Mouse (Mus musculus): ENCODE results near the gene Sh2d6. TPM values are rescaled to one million over a fixed set of nuclear protein-coding genes. Genes with fewer than 3 reads are reported as not detected.

Gene Sh2d6
- total and polyA plus RNA-seq, 2 experiments from 2014 or later = not detected

DNA sequence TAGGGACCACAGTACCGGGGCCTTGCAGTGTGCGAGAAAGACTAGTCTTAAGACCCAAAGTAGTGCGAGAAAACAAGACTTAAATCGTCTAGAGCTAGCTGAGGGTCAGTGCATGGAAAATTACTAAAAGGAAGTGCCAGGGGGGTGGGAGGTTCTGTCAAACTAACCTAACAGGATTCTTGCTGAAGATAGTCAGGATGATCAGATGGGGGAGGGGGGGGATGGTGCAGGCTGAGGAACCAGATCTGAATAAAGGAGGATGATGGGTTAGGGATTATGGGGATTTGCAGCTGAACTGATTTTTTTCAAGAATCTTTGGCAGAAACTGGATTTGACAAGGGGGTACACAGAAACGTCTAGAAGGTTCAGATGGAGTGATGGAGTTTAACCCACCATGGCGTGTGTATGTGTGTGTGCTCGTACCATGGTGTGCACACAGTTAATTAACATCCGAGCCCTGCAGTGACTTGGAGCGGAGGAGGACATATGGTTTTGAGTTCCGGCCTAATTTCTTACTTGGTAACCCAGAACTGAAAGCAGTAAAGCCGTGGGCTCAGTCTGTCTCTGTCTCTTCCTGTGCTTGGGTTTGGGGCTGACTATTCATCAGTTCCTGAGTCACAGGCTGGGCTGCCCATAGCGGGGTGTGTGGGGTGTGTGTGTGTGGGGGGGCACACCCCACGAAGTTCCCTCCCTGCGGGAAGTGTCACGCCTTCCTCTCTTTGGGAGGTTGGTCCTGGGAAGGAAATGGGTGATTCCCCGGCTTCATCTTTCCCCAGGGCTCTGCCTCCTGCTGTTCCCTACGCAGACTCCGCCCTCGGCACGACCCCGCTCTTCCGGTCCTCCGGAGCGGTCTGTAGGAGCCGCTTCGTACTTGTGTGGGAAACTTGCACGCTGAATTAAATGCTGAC is 30.9 kb upstream of the Sh2d6 start:
- WGBS = 17% methylated on average over 27 of the region's 27 CpGs
- Histone ChIP-seq H3K27me3 (ENCODE audit: control insufficient read depth, insufficient read depth, low read length) (no peaks in the 10 kb centered on the region), H3K27ac (ENCODE audit: low read depth) (peak overlapping the region; percentile 82), H3K36me3 (replicated peaks; ENCODE audit: control insufficient read depth, insufficient read depth, low read length) (no peaks in the 10 kb centered on the region), H3K9me3 (replicated peaks; ENCODE audit: control insufficient read depth, low read length) (no peaks in the 10 kb centered on the region), H3K9ac (replicated peaks; ENCODE audit: low read depth, low read length) (peak overlapping the region; percentile 56), H3K4me2 (ENCODE audit: low read depth, low read length) (peak overlapping the region; percentile 63), H3K4me1 (ENCODE audit: control insufficient read depth, insufficient read depth) (no peaks in the 10 kb centered on the region), H3K4me3 (ENCODE audit: low read depth, low read length) (peak overlapping the region; percentile 42)
- ATAC-seq (ENCODE audit: insufficient read depth, low read depth) (peak; percentile 91), DNase-seq (ENCODE audit: low spot score) (peak; percentile 88)
- TF ChIP-seq CTCF (IDR thresholded peaks at IDR 0.05; ENCODE audit: low read depth) (no peak; the same call in 1 of the 2 replicates), EP300 (IDR thresholded peaks at IDR 0.05; ENCODE audit: low read depth) (0 out of 2 replicates have a peak, but pooled peaks have one; percentile 40)

DNA sequence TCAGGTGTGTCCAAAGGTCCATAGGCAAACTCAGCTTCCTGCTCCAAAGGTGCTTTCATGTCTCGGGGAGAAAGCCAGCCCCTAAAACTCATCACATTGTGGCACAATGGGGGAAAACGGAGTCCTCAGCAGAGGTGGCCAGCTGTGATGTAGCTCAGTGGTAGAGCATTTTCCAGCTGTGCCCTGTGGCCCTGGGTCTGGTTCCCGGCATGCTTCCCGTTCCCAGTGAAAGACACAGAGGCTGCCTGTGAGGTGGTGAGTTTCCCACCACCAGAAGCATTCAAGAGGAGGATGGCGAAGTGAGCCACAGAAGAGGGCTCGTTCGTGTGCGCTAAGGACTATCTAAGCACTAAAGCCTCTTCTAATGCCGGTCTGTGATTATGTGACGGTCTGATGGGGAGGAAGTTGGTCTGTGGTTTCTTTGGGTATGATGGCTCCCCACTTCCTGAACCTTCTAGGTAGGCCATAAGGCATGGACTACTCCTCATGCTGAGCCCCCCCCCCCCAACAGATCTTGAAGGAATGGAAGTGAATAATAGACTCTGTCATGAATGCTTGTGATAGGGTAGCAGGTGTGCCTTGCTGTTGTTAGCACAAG is 29.1 kb upstream of the Sh2d6 start:
- ATAC-seq (ENCODE audit: insufficient read depth, low read depth) = no peak
- Histone ChIP-seq H3K36me3 (replicated peaks; ENCODE audit: control insufficient read depth, insufficient read depth, low read length) (no peaks in the 10 kb centered on the region), H3K4me3 (ENCODE audit: low read depth, low read length) (no peak overlapping the region), H3K27ac (ENCODE audit: low read depth) (no peak overlapping the region), H3K9ac (replicated peaks; ENCODE audit: low read depth, low read length) (no peak overlapping the region), H3K4me2 (ENCODE audit: low read depth, low read length) (no peak overlapping the region), H3K27me3 (ENCODE audit: control insufficient read depth, insufficient read depth, low read length) (no peaks in the 10 kb centered on the region), H3K9me3 (replicated peaks; ENCODE audit: control insufficient read depth, low read length) (no peaks in the 10 kb centered on the region), H3K4me1 (ENCODE audit: control insufficient read depth, insufficient read depth) (no peaks in the 10 kb centered on the region)
- TF ChIP-seq EP300 (IDR thresholded peaks at IDR 0.05; ENCODE audit: low read depth) (no peak), CTCF (IDR thresholded peaks at IDR 0.05; ENCODE audit: low read depth) (no peak)
- DNase-seq (ENCODE audit: low spot score) = no peak
- 76% methylated on average over 10 of the region's 10 CpGs for WGBS

DNA sequence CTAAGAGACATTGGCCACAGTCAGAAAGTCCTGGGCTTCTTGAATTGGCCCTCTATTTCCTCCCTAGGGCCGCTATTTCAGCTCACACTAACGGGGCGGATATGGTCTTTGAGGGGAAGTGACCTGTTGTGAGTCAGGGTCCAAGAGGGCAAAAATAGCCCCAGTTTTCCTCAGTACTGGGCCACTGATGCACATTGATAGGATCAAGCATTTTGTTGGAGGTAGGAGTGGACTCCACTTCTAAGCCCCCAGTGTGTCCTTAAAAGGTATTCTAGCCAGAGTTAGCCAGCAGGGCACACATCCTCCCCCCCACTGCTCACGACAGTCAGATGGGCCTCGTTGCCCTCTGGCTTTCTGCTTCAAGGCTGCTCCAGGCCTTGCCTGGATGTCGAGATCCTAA is 28.5 kb upstream of the Sh2d6 start:
- DNase-seq (ENCODE audit: low spot score) (no peak), ATAC-seq (ENCODE audit: insufficient read depth, low read depth) (no peak)
- no peak for TF ChIP-seq CTCF (IDR thresholded peaks at IDR 0.05; ENCODE audit: low read depth)
- TF ChIP-seq EP300 (IDR thresholded peaks at IDR 0.05; ENCODE audit: low read depth) = no peak
- Histone ChIP-seq H3K27ac (ENCODE audit: low read depth) (peak overlapping the region; percentile 18), H3K4me3 (ENCODE audit: low read depth, low read length) (no peak overlapping the region), H3K9ac (replicated peaks; ENCODE audit: low read depth, low read length) (no peak overlapping the region), H3K4me1 (ENCODE audit: control insufficient read depth, insufficient read depth) (no peaks in the 10 kb centered on the region), H3K27me3 (ENCODE audit: control insufficient read depth, insufficient read depth, low read length) (no peaks in the 10 kb centered on the region), H3K36me3 (replicated peaks; ENCODE audit: control insufficient read depth, insufficient read depth, low read length) (no peaks in the 10 kb centered on the region), H3K9me3 (replicated peaks; ENCODE audit: control insufficient read depth, low read length) (no peaks in the 10 kb centered on the region), H3K4me2 (ENCODE audit: low read depth, low read length) (no peak overlapping the region)
- WGBS = 54% methylated on average over 6 of the region's 6 CpGs

DNA sequence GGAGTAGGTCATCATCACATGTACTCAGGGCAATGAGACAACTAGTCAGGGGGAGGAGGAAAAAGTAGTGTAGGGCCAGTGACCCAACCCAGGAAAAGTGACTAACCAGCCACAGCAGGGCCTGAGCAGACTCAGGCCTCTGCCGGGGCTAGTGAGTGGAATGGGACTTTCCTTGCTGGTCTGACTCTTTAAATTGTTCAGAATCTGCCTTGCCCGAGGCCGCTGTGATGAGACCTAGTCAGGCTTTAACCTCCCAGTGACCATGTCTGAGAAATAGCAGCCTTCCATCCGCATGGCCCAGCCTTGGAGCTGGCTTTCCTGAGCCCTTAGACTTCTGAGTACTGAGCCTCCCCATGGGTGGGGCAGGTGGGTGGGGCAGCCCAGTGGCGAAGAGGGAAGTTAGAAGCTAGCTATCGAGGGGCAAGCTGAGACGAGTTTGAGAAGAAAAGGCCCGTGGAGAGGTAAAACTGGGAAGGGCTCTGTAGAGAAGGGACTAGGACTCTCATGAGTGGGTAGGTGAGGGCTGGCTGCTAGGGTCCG is 27.6 kb upstream of the Sh2d6 start:
- Histone ChIP-seq H3K4me2 (ENCODE audit: low read depth, low read length) (no peak overlapping the region), H3K9me3 (replicated peaks; ENCODE audit: control insufficient read depth, low read length) (no peaks in the 10 kb centered on the region), H3K36me3 (replicated peaks; ENCODE audit: control insufficient read depth, insufficient read depth, low read length) (no peaks in the 10 kb centered on the region), H3K4me3 (ENCODE audit: low read depth, low read length) (no peak overlapping the region), H3K9ac (replicated peaks; ENCODE audit: low read depth, low read length) (no peak overlapping the region), H3K4me1 (ENCODE audit: control insufficient read depth, insufficient read depth) (peaks cover 6% of the 10 kb centered on the region; the same call in 1 of the 2 replicates), H3K27me3 (ENCODE audit: control insufficient read depth, insufficient read depth, low read length) (no peaks in the 10 kb centered on the region), H3K27ac (ENCODE audit: low read depth) (peak overlapping the region; percentile 18)
- ATAC-seq (ENCODE audit: insufficient read depth, low read depth) (no peak), DNase-seq (ENCODE audit: low spot score) (no peak)
- 50% methylated on average over 9 of the region's 9 CpGs for WGBS
- no peak for TF ChIP-seq EP300 (IDR thresholded peaks at IDR 0.05; ENCODE audit: low read depth)
- TF ChIP-seq CTCF (IDR thresholded peaks at IDR 0.05; ENCODE audit: low read depth) = no peak

DNA sequence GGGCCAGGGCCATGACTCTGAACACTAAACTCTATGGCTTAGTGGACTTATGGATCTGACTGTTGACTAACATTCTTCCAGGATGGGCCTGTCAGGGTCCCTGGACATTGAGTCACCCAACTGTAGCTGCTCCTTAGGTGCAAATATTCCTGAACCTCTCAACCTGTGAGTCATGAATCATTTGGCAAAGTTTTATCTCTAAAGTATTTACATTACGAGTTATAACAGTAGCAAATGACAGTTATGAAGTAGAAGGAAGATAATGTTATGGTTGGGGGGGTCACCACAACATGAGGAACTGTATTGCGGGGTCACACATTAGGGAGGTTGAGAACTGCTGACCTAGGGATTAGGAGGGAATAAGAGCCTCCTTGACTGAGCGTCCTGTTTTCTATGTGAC is 26.4 kb upstream of the Sh2d6 start:
- ATAC-seq (ENCODE audit: insufficient read depth, low read depth) (no peak), DNase-seq (ENCODE audit: low spot score) (no peak)
- no peaks in the 10 kb centered on the region for H3K9me3 ChIP-seq (replicated peaks; ENCODE audit: control insufficient read depth, low read length)
- H3K27ac ChIP-seq (ENCODE audit: low read depth) = no peak overlapping the region
- no peaks in the 10 kb centered on the region for H3K27me3 ChIP-seq (ENCODE audit: control insufficient read depth, insufficient read depth, low read length)
- H3K4me1 ChIP-seq (ENCODE audit: control insufficient read depth, insufficient read depth) = peaks cover 10% of the 10 kb centered on the region; the same call in 1 of the 2 replicates
- H3K4me2 ChIP-seq (ENCODE audit: low read depth, low read length) = no peak overlapping the region
- 80% methylated on average over 3 of the region's 3 CpGs for WGBS
- TF ChIP-seq CTCF (IDR thresholded peaks at IDR 0.05; ENCODE audit: low read depth) (no peak), EP300 (IDR thresholded peaks at IDR 0.05; ENCODE audit: low read depth) (no peak)
- no peak overlapping the region for H3K4me3 ChIP-seq (ENCODE audit: low read depth, low read length)
- no peaks in the 10 kb centered on the region for H3K36me3 ChIP-seq (replicated peaks; ENCODE audit: control insufficient read depth, insufficient read depth, low read length)
- no peak overlapping the region for H3K9ac ChIP-seq (replicated peaks; ENCODE audit: low read depth, low read length)

Measured in heart, postnatal 0 days (tissue).